Mouse (Mus musculus) left cerebral cortex, adult 2 months (tissue): Measurements from ENCODE around the gene Aspg. TPM values are rescaled to one million over a fixed set of nuclear protein-coding genes. Genes with fewer than 3 reads are reported as not detected.

Experiments used
- DNase-seq, 2 experiments: peaks; one replicate each; pipeline ENCODE4 v3.0.0; 2021 to 2022; ENCODE audit warnings: low spot score in 2 of 2, mixed read lengths in 1 of 2; ENCODE audit errors: extremely low spot score in 1 of 2
- H3K27ac ChIP-seq: fragments of 200-600 bp; 2 replicates; pipeline ENCODE4 v1.8.1; 2022
- H3K4me3 ChIP-seq: fragments of 200-600 bp; 2 replicates; pipeline ENCODE4 v1.8.1; 2022
- CTCF ChIP-seq: fragments of 200-600 bp; IDR thresholded peaks from 2 replicates; pipeline ENCODE4 v1.8.1; 2022; ENCODE audit warnings: antibody characterized with exemption, mild to moderate bottlenecking, moderate library complexity
- intact Hi-C: fragments of 180-260 bp; cut with DNase I; formaldehyde crosslinking; loops from one replicate; pipeline ENCODE4 v1.15.1; 2025
- total RNA-seq, 2 experiments: library from RNA; stranded (reverse); gene quantifications; 2 replicates each; pipeline ENCODE4 v1.2.3; 2021

Gene Aspg
- total RNA-seq, 2 experiments from 2014 or later = 4.7 to 4.9 TPM

DNA sequence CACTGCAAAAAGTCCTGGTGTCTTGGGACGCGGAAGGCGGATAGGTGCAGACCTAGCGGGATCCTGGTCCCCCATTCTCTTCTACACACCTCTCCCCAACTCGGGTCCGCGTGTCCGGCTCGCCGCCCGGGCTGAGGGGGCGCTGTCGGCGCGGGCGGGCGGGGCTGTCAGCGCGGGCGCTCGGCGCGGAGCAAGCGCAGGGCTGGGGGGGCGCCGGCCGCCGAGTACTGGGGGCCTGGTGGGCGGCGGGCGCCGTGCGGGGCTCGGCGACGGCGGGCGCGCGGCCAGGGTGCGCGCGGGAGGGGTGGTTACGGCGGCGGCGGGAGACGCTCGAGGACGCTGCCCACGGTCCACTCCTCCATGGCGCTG is 37.3 kb downstream of the Aspg start:
- peak in 1 of 2 experiments; percentile 38 for DNase-seq
- Histone ChIP-seq H3K4me3 (peak overlapping the region; percentile 54), H3K27ac (no peak overlapping the region)
- intact Hi-C loops = loop anchor here (2.0 kb wide), 1 partner anchor 307 kb away; no protein-coding TSS in a partner anchor
- no peak for TF ChIP-seq CTCF

DNA sequence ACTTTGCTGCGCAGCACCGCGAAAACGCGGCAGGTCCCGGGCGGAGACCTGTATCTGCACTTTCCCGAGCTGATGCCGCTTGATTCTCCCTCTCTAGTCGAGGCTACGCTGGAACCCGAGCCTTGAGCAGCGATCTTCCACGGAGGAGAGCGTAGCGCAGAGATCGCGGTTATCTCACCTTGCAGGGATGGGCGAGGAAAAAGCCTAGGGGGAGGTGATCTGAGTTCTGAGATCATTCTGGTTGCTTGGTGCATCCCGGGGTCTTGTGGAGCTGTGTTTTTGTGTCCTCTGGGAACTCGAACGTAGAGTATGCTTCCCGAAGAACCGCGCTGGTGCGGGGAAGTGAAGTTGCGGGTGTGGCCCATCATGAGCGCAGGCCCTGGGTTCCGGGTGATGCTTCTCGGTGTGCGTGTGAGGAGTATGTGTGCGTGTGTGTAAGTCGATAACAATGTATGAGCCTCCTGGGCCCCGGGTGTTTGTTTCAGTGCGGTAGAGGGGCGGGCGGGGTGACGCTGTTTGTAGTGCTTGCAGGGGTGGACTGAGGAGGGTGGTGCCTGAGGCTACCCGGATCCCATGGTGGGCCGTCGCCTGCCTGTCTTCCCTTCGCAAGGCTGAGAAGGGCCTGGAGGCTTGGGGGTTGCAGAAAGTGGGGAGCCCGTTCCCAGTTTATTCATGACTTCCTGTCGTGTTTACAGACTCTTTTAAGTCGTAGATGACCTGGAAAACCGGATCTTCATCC is 38.1 kb downstream of the Aspg start:
- no peak for TF ChIP-seq CTCF
- Histone ChIP-seq H3K27ac (peak overlapping the region; percentile 32), H3K4me3 (peak overlapping the region; percentile 54)
- intact Hi-C loops = loop anchor here (1.0 to 2.0 kb wide), 3 partner anchors 306 to 399 kb away; no protein-coding TSS in a partner anchor
- no peak for DNase-seq

DNA sequence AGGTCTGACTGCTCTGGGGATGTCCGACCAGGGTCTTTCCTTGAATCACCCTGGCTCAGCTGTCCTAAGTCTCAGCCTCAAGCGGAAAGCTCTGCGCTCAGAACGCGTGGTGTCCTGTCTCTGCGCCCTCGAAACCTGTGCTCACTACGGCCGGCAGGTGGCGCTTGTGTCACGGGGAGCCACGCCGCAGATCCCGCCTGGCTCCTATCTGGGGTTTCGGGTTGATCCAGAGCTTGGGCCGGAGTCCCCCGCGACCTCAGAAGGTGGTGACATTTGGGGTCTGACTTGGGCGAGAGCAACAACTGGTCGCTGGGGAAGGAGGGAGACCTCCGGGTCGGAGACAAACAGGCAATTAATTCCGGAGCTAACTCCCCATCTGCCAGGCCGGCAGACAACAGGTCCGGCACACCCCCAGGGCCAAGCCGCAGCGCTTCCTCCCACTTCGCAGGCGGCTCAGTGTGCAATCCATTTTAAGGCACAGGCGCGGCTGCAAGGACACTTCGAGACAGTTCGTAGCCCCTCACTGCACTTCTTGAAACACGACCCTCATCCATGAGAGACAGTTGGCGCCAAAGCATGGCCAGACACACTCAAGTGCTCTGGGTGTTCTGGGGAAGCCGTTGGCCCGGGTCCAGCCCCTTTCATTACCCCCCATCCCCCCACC is 38.9 kb downstream of the Aspg start:
- Histone ChIP-seq H3K4me3 (peak overlapping the region; percentile 54), H3K27ac (no peak overlapping the region)
- intact Hi-C loops = loop anchor here (1.0 to 2.0 kb wide), 3 partner anchors 305 to 398 kb away; no protein-coding TSS in a partner anchor
- peak; percentile 85 to 89 for DNase-seq
- peak; percentile 98 for TF ChIP-seq CTCF

DNA sequence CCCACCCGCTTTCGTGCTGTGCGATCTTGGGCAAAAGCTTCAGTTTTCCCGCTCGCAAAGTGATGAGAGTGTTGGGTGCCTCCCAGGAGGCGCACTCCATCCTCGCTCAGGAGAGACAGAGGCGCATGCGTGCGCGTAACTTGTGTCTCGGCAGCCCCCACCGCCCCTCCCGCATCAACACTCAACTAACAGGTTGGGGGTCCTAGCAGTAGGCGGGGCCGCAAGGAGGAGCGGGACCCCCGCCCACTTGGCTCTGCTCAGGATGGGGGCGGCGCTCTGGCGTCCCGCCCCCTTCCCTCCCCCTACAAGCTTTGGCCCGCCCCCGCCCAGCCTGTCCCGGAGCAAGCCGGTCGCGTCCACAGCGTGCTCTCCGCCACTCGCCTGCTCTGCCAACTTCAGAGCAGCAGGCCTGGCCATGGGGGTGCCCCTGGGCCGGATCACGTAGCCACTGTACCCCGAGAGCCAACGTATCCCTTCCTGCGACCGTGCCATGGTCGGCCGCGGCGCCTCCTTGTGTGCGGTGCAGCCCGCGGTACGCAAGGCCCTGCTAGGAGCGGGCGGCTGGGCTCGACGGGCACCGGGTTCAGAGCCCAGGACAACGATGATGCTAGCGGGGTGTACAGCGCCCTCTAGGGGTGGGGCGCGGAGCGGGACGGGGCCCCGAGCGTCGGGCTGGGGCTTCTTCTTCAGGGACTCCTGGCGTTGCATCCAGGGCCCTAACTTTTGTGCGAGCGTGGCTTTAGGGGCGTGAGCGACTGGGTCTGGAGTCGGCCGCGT is 39.6 kb downstream of the Aspg start, which contains the start of gene Kif26a:
Gene Kif26a, plus strand, starts transcription at position 334 of the 777 bp plus-strand sequence.
- TF ChIP-seq CTCF = peak; percentile 82
- peak within 1 kb of the TSS; percentile 54 for H3K4me3 ChIP-seq
- intact Hi-C loops = loop anchor here (1.0 to 2.0 kb wide), 3 partner anchors 305 to 397 kb away; no protein-coding TSS in a partner anchor
- DNase-seq = peak; percentile 47 to 50
- peak within 1 kb of the TSS; percentile 62 for H3K27ac ChIP-seq

DNA sequence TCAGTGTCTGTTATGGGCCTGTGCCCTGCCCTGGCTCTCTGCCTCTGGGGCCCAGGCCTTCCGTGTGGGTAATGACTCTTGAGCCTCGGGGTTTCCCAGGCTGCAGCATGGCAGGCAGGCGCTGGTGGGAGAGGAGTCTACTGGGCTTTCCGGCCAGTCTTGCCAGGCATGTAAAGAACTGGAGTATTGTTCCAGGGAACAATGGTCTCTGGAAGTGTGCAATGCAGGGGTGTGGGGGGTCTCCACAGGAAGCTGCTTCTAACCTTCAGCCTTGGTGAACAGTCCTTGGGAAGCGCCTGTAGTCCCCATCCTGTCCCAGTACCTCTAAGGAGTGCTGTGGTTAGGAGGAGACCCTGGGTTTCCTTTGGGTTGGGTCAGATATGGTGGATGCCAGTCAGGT is 40.9 kb downstream of the Aspg start:
- Histone ChIP-seq H3K27ac (peak overlapping the region; percentile 40; the same call in 1 of the 2 replicates), H3K4me3 (peak overlapping the region; percentile 54)
- no peak for TF ChIP-seq CTCF
- intact Hi-C loops = no loop called here
- no peak for DNase-seq

DNA sequence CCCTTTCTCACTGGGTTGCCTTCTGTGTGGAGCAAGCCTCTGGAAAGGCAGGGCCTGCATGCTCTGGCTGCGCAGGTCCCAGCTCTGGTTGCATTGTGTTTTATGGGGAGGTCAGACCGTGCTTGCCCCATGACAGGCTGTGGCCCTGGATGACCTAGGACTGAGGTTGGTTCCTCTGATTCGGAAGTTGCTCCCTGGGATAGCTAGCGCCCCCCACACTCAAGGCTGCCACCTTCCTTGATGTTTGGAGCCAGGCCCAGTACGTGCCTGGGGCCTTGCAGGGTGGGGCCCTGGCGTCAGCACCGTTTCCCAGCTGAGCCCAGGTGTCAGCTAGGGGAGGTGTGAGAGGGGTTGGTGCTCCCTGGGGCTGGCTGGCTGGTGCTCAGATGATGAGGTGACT is 43.5 kb downstream of the Aspg start:
- intact Hi-C loops = no loop called here
- H3K27ac ChIP-seq = no peak overlapping the region
- TF ChIP-seq CTCF = no peak
- no peak for DNase-seq
- H3K4me3 ChIP-seq = no peak overlapping the region

DNA sequence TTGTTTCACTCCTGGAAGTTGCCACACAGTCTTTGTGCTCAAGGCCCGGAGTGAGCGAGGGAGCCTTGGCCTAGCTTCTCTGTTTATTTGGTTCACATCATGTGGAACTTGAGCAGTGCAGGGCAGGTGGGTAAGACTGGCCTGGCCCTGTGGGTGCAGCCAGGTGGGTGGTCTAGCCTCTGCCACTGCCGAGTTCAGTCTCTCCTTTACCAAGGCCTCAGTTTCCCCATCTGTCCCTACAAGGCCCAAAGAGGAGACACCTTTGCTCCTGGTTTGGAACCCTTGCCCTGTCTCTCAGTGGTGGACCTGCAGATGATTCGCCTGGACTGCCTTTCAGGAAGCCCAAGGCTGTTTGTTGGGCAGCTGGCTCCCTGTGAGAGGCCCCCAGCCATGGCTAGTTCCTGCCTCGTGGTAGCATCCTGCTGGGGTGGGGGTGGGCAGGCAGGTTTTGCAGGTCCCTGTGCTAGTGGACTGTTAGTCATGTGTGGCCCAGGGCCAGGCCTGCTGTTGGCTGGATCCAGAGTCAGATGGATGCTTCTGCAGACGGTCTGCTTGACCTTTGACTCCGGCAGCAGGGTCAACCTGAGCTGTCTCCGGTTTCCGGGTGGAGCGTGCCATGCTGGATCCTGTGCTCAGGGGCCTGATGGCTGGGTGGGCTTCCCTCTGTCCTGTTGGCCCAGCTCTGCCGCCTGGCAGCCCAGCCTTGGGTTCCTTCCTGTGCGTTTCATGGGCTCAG is 44.9 kb downstream of the Aspg start:
- no peak for TF ChIP-seq CTCF
- no peak overlapping the region for H3K27ac ChIP-seq
- H3K4me3 ChIP-seq = no peak overlapping the region
- DNase-seq = no peak
- intact Hi-C loops = no loop called here

DNA sequence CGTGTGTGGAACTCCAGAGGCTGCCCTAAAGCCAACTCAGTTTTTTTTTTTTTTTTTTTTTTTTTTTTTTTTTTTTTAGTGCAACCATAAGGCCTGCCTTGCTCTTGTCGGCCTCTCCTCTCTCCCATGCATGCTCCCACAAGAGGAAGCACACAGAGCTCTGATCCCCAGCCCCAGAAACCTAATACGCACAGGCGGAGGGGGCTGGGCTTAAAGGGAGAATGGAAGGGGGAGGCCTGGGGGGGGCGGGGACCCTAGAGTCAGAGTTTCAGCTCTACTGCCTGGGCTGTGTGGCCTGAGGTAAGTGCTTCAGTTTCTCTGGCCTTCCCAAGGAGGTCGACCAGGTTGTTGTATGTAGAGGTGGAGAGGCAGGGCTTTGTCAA is 45.5 kb downstream of the Aspg start:
- H3K4me3 ChIP-seq = no peak overlapping the region
- H3K27ac ChIP-seq = no peak overlapping the region
- TF ChIP-seq CTCF = no peak
- intact Hi-C loops = no loop called here
- DNase-seq = no peak

DNA sequence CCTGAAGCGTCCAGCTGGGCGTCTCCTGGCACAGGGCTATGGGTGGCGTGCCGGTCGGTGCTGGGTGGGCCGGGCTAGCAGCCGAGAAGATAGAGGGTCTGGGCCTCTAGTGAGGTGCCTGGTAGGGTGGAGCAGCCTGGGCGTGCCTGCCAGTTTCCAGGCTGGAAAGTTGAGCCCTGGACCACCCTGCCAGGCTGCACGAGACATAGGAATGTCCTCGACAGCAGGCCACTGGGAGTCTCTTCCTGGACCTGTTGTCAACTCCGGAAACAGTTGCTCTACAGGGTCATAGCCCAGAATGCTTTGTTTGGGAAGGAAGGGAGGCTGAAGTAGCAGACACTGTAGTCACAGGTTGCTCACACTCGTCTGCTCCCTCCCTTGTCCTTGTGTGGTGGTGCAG is 47.1 kb downstream of the Aspg start:
- DNase-seq = no peak
- intact Hi-C loops = no loop called here
- Histone ChIP-seq H3K27ac (peak overlapping the region; percentile 47; the same call in 1 of the 2 replicates), H3K4me3 (no peak overlapping the region)
- no peak for TF ChIP-seq CTCF

DNA sequence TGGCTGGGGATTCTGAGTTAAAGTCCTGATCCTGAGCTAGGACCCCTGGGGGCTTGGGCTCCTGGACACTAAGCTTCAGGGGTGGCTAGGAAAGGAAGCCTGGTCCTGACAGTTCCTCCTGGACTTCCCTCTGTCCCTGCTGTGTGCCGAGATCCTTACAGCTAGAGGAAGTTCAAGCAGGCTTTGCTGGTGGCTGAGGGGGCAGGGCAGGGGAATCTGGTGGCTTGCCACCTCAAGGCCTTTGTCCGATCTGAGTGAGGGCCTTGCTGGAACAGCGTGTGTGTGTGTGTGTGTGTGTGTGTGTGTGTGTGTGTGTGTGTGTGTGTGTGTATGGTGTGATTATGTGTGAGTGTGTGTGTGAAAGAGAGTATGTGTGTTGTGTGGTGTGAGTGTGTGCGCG is 48.0 kb downstream of the Aspg start:
- Histone ChIP-seq H3K4me3 (no peak overlapping the region), H3K27ac (no peak overlapping the region)
- intact Hi-C loops = no loop called here
- TF ChIP-seq CTCF = no peak
- no peak for DNase-seq
